Mouse (Mus musculus) heart, adult 2 months (tissue): ENCODE measurements at regions not wholly inside any gene's neighbourhood (a gene's known extent, or its start where the extent isn't known, plus 50 kb on each side); places are given as distances from the start of the nearest gene placed in this dataset.

Source experiments
- DNase-seq, 2 experiments: peaks; one replicate each; pipeline ENCODE4 v3.0.0; 2021
- H3K27ac ChIP-seq: fragments of 200-600 bp; 2 replicates; pipeline ENCODE4 v1.8.1; 2022
- H3K27me3 ChIP-seq: fragments of 200-500 bp; 2 replicates; pipeline ENCODE4 v1.6.1; 2012; ENCODE audit warnings: mild to moderate bottlenecking, low read length, inconsistent platforms, mixed read lengths; ENCODE audit not compliant: control insufficient read depth, insufficient read depth
- H3K36me3 ChIP-seq: fragments of 200-500 bp; 2 replicates; pipeline ENCODE4 v1.6.1; 2012; ENCODE audit warnings: low read length, inconsistent platforms; ENCODE audit not compliant: control insufficient read depth, insufficient read depth
- H3K4me1 ChIP-seq: fragments of 200-500 bp; 2 replicates; pipeline ENCODE4 v1.6.1; 2011; ENCODE audit warnings: low read length; ENCODE audit not compliant: control insufficient read depth, insufficient read depth
- H3K4me3 ChIP-seq: fragments of 200-600 bp; 2 replicates; pipeline ENCODE4 v1.8.1; 2022
- H3K79me2 ChIP-seq: fragments of 200-500 bp; replicated peaks from 2 replicates; pipeline ENCODE4 v1.6.1; 2012; ENCODE audit warnings: mild to moderate bottlenecking, inconsistent platforms, low read length, moderate library complexity, mixed read lengths; ENCODE audit not compliant: control insufficient read depth, insufficient read depth
- H3K9ac ChIP-seq: fragments of 200-500 bp; 2 replicates; pipeline ENCODE4 v1.6.1; 2012; ENCODE audit warnings: low read depth, mild to moderate bottlenecking, control low read depth, inconsistent platforms, low read length, mixed read lengths
- CTCF ChIP-seq: fragments of 200-600 bp; IDR thresholded peaks from 2 replicates; pipeline ENCODE4 v1.8.1; 2022; ENCODE audit warnings: antibody characterized with exemption, mild to moderate bottlenecking, moderate library complexity
- EP300 ChIP-seq: fragments of 200-500 bp; IDR thresholded peaks from 2 replicates; pipeline ENCODE4 v1.6.1; 2011; ENCODE audit warnings: low read depth, low read length, control low read depth; ENCODE audit not compliant: insufficient read depth
- POLR2A ChIP-seq: fragments of 200-500 bp; IDR thresholded peaks from 2 replicates; pipeline ENCODE4 v1.6.1; 2011; ENCODE audit warnings: mild to moderate bottlenecking, low read depth, low read length, control low read depth; ENCODE audit not compliant: insufficient read depth
- WGBS: fragments of 180-500 bp; shearing (Covaris S2); methylation state at CpG from one replicate; pipeline ENCODE4 v1.1.7; 2018; 5-methylcytosine and 5-hydroxymethylcytosine counted together
- intact Hi-C: fragments of 180-260 bp; cut with DNase I; formaldehyde crosslinking; loops from one replicate; pipeline ENCODE4 v1.15.1; 2025

DNA sequence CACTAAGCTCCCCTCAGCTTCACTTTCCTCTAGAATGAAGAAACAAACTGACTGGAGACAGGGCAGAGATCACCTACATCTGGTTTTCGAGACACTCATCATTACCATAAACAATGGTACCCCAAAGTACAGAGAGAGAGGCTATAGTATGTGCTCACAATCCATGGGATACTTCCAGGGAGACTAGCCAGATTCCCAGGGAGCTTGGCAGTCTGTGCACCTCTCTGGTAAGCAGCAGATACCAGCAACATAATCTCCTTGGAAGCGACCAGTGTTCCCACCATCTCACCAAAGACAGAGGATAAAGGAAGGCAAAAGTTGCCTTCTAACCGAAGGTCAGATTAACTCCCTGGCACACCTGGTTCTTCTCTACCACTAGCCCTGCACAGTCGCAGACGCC is 256.4 kb downstream of the Prdm2 start:
- TF ChIP-seq CTCF, result no peak
- TF ChIP-seq EP300, result no peak
- no peak for TF ChIP-seq POLR2A
- H3K36me3 ChIP-seq, result no peaks in the 10 kb centered on the region
- no peak for DNase-seq
- H3K4me3 ChIP-seq, result no peak overlapping the region
- H3K9ac ChIP-seq, result no peak overlapping the region
- no peaks in the 10 kb centered on the region for H3K4me1 ChIP-seq
- WGBS, result 79% methylated on average over 5 of the region's 5 CpGs
- no peaks in the 10 kb centered on the region for H3K79me2 ChIP-seq
- no peaks in the 10 kb centered on the region for H3K27me3 ChIP-seq
- no peak overlapping the region for H3K27ac ChIP-seq
- intact Hi-C loops, result no loop called here

DNA sequence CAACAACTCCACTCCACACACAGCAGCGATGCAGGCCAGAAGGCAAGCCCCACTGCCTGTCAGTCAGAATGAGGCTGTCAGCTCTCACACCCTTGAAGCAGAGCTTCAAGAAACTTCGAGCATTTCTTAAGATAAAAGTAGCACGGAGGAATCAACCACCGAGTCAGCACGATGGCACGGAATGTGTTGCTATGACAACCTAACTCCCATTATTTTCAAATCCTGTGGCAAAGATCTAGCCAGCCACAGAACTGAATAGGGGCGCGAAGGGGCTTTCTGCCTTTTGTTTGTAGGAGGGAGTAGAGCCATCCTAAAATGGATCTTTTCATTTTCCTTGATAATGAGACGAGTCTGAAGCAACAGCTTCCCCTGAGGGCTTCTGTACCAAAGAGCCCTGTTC is 259.1 kb downstream of the Prdm2 start:
- Histone ChIP-seq H3K27me3 (no peaks in the 10 kb centered on the region), H3K4me1 (no peaks in the 10 kb centered on the region), H3K79me2 (no peaks in the 10 kb centered on the region), H3K27ac (no peak overlapping the region), H3K36me3 (no peaks in the 10 kb centered on the region), H3K4me3 (no peak overlapping the region), H3K9ac (no peak overlapping the region)
- DNase-seq, result no peak
- intact Hi-C loops, result no loop called here
- WGBS, result 54% methylated on average over 9 of the region's 9 CpGs
- no peak for TF ChIP-seq POLR2A
- no peak for TF ChIP-seq CTCF
- no peak for TF ChIP-seq EP300

DNA sequence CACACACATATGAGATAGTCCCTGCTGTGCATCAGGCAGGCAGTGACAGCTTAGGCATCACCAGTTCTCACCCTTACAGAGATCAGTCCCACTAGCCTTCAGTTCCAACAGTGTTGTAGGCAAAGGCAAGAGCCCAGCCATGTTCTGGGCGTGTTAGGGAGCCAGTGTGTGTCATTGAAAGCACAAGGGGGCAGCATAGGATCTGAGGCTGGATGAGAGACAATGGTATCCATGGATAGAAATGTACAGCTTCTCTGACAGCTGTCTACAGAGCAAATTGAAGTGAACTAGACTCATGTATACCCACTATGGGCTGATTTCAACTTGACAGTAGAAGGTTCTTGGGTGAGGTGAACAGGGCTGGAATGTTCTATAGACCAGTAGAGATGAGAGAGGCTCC is 259.9 kb downstream of the Prdm2 start:
- Histone ChIP-seq H3K36me3 (no peaks in the 10 kb centered on the region), H3K4me1 (no peaks in the 10 kb centered on the region), H3K4me3 (no peak overlapping the region), H3K27me3 (no peaks in the 10 kb centered on the region), H3K9ac (no peak overlapping the region), H3K27ac (no peak overlapping the region), H3K79me2 (no peaks in the 10 kb centered on the region)
- intact Hi-C loops, result no loop called here
- no peak for DNase-seq
- 44% methylated on average over 1 of the region's 1 CpGs for WGBS
- no peak for TF ChIP-seq EP300

DNA sequence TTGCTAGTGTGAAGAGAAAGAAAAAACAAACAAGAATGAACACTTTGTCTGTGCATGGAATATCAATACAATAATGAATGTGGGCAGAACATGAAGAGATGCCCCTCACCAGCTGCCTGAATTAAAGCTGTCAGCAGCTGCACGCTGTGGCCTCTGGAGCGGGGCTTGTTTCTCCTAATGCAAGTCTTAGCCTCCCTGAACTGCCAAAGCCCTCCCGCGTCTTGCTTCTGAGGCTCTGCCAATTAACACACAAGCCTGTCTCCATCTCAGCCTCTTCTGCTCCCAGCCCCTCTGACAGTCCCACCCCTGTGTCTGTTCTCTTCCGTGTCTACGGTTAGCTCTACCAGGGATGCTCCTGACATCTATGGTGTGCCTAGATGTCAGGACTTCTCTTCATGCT is 265.1 kb downstream of the Prdm2 start:
- Histone ChIP-seq H3K27me3 (no peaks in the 10 kb centered on the region), H3K79me2 (no peaks in the 10 kb centered on the region), H3K27ac (no peak overlapping the region), H3K4me3 (no peak overlapping the region), H3K36me3 (no peaks in the 10 kb centered on the region), H3K4me1 (no peaks in the 10 kb centered on the region), H3K9ac (no peak overlapping the region)
- 58% methylated on average over 6 of the region's 6 CpGs for WGBS
- DNase-seq, result no peak
- no peak for TF ChIP-seq CTCF
- TF ChIP-seq EP300, result no peak
- TF ChIP-seq POLR2A, result no peak
- intact Hi-C loops, result no loop called here

DNA sequence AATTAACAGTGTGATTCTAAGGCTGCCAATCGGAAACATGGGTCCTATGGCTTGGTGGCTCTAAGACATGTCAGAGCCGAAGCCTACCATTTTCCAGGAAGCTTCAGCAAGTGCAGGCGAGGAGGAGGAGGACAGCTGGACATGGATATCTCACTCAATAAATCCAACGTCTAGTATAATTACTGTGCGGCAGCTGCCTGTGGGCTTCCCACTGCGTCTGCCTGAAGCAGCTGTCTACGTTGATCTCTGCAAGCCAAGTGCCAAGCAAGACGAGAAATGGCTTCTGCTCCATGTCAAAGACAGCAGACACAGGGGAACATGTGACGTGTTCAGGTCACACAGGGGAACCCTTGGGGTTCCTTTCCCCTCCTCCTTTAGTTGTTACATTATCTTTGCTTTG is 279.2 kb downstream of the Prdm2 start:
- no peaks in the 10 kb centered on the region for H3K4me1 ChIP-seq
- no peak overlapping the region for H3K27ac ChIP-seq
- H3K36me3 ChIP-seq, result no peaks in the 10 kb centered on the region
- intact Hi-C loops, result no loop called here
- no peak for DNase-seq
- H3K79me2 ChIP-seq, result no peaks in the 10 kb centered on the region
- H3K27me3 ChIP-seq, result no peaks in the 10 kb centered on the region
- WGBS, result 77% methylated on average over 9 of the region's 9 CpGs
- TF ChIP-seq POLR2A (no peak), EP300 (no peak), CTCF (no peak)
- H3K4me3 ChIP-seq, result no peak overlapping the region
- no peak overlapping the region for H3K9ac ChIP-seq

DNA sequence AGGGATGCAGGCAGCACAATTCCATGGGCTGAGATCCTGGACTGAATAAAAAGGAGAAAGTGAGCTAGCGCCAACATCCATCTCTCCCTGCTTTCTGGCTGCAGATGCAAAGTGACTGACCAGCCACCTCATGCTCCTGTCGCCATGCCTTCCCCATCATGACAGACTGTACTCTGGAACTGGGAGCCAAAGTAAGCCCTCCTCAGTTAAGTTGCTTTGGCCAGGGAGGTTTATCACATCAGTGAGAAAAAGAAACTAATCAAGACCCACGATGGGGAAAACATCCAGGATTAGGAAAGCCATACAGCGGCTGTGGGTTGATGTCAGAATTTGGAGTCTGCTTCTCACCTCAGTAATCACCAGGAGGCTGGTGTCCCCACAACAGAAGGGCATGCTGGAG is 283.6 kb downstream of the Prdm2 start:
- 85% methylated on average over 4 of the region's 4 CpGs for WGBS
- H3K4me1 ChIP-seq, result no peaks in the 10 kb centered on the region; the same call in 1 of the 2 replicates
- TF ChIP-seq CTCF, result no peak
- no peak for TF ChIP-seq POLR2A
- TF ChIP-seq EP300, result no peak
- no peaks in the 10 kb centered on the region for H3K79me2 ChIP-seq
- intact Hi-C loops, result no loop called here
- H3K27ac ChIP-seq, result no peak overlapping the region
- no peaks in the 10 kb centered on the region for H3K27me3 ChIP-seq
- no peaks in the 10 kb centered on the region for H3K36me3 ChIP-seq
- no peak overlapping the region for H3K4me3 ChIP-seq
- H3K9ac ChIP-seq, result no peak overlapping the region
- no peak for DNase-seq
